In the genomic region with DNA sequence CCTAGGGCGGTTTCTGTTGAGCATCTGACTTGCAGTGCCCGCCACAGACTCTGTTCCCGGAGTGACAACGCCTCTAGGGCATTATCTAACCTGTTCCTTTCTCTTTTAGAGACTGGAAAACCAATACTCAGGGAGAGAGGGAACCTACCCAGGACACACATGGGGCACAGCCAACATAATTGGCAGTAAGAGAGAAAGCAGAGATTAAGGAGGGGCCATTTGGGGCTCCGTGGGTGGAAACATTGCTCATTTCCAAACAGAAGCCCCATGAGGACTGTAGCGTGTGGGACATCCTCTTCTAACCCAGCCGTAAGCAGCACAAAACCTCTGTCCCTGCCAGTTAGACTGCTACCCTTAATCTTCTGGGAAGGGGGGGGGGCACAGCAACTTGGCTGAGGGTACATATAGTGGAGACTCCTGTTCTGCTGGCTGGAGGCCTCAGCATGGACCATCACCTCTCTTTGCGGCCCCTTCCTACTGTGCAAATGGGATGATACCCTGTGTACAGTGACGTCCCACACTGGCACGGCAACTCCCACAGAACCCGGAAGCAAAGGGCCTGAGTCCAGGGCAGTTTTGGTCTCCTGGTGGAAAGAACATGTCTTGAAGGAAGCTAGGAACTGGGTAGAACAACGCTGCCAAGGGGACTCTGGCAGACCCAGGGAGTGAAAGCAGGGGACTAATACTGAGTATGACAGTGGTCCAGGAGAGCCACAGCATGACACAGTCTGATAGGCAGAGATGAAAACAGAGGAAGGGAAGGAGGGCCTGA, we compare ENCODE assay signal across 17 mouse cellular contexts. TPM values are rescaled to one million over a fixed set of nuclear protein-coding genes. Genes with fewer than 3 reads are reported as not detected.
DNase-seq lines count a peak whose midpoint lies in the region; ATAC-seq lines count a peak whose summit lies in the region.
"Had no signal": no experiment of that assay in that cellular context is flagged by ENCODE, and none has a peak within 500 bp of the region (broad histone marks: within the 10 kb centered on the region; RNA-seq: fewer than 3 reads in every experiment).

No protein-coding gene starts in this region.

- H3K9me3 ChIP-seq in heart, embryonic 15.5 days (replicated peaks) = no peaks in the 10 kb centered on the region
- H3K9me3 ChIP-seq in heart, embryonic 11.5 days (replicated peaks; ENCODE audit: control insufficient read depth, low read length) = no peaks in the 10 kb centered on the region
- H3K9me3 ChIP-seq: forebrain, embryonic 13.5 days; midbrain, embryonic 12.5 days; neural tube, embryonic 15.5 days had no signal

- intact Hi-C loops in left cerebral cortex, postnatal 10 days (cut with DNase I) = no loop called here

- no peak overlapping the region for H3K4me2 ChIP-seq in heart, embryonic 15.5 days
- H3K4me2 ChIP-seq in heart, embryonic 11.5 days = no peak overlapping the region
- H3K4me2 ChIP-seq: forebrain, embryonic 13.5 days; hindbrain, embryonic 14.5 days; midbrain, embryonic 12.5 days; neural tube, embryonic 15.5 days had no signal

- no peaks in the 10 kb centered on the region for H3K36me3 ChIP-seq in heart, embryonic 15.5 days
- no peaks in the 10 kb centered on the region for H3K36me3 ChIP-seq in heart, embryonic 11.5 days (ENCODE audit: control insufficient read depth, insufficient read depth, low read length)
- H3K36me3 ChIP-seq: midbrain, embryonic 12.5 days had no signal

- H3K4me3 ChIP-seq in heart, embryonic 15.5 days = no peak overlapping the region
- no peak overlapping the region for H3K4me3 ChIP-seq in heart, embryonic 11.5 days (ENCODE audit: low read depth, low read length)
- H3K4me3 ChIP-seq: forebrain, embryonic 13.5 days; midbrain, embryonic 12.5 days; neural tube, embryonic 15.5 days had no signal

- peak; percentile 2; the same call in 1 of the 2 replicates for ATAC-seq in frontal cortex, adult (ENCODE audit: low TSS enrichment)
- ATAC-seq in heart, embryonic 15.5 days (replicated peaks; ENCODE audit: insufficient number of reproducible peaks, insufficient read depth, low FRiP score, low read depth) = no peak
- no peak for ATAC-seq in heart, embryonic 11.5 days (replicated peaks; ENCODE audit: insufficient number of reproducible peaks, low FRiP score, low TSS enrichment)
- ATAC-seq: forebrain, embryonic 13.5 days; intestine, postnatal 0 days had no signal

- no peak overlapping the region for H3K9ac ChIP-seq in heart, embryonic 15.5 days
- H3K9ac ChIP-seq in heart, embryonic 11.5 days (ENCODE audit: low read depth, low read length) = no peak overlapping the region
- H3K9ac ChIP-seq: forebrain, embryonic 13.5 days; hindbrain, embryonic 14.5 days; midbrain, embryonic 12.5 days; neural tube, embryonic 15.5 days had no signal

- DNase-seq in adrenal gland, adult 2 months = peak; percentile 20
- DNase-seq in adrenal gland, postnatal 4 days (ENCODE audit: low spot score in 2 of 2) = no peak
- no peak for DNase-seq in frontal cortex, postnatal 14 days (ENCODE audit: low spot score in 2 of 2)
- DNase-seq in left cerebral cortex, postnatal 10 days (ENCODE audit: extremely low spot score in 1 of 2, low spot score in 2 of 2) = no peak
- DNase-seq in kidney, adult 18-20 months = no peak
- DNase-seq: kidney, postnatal 14 days; liver; lung, adult 18-20 months; lung, postnatal 4 days had no signal

- H3K4me1 ChIP-seq in heart, embryonic 15.5 days (replicated peaks) = peaks cover 24% of the 10 kb centered on the region
- H3K4me1 ChIP-seq in heart, embryonic 11.5 days (ENCODE audit: control insufficient read depth, insufficient read depth, low read length) = no peaks in the 10 kb centered on the region

- H3K27me3 ChIP-seq in heart, embryonic 15.5 days = no peaks in the 10 kb centered on the region
- no peaks in the 10 kb centered on the region for H3K27me3 ChIP-seq in heart, embryonic 11.5 days (ENCODE audit: control insufficient read depth, insufficient read depth, low read length)
- H3K27me3 ChIP-seq: forebrain, embryonic 13.5 days; midbrain, embryonic 12.5 days; neural tube, embryonic 15.5 days had no signal

- peak overlapping the region; percentile 29 for H3K27ac ChIP-seq in heart, embryonic 15.5 days
- no peak overlapping the region for H3K27ac ChIP-seq in heart, embryonic 11.5 days (ENCODE audit: low read depth, low read length)
- H3K27ac ChIP-seq: forebrain, embryonic 13.5 days; hindbrain, embryonic 14.5 days; midbrain, embryonic 12.5 days; neural tube, embryonic 15.5 days had no signal

- 82% methylated on average over 12 of the region's 12 CpGs for WGBS in heart, embryonic 15.5 days
- WGBS in heart, embryonic 11.5 days (ENCODE audit: insufficient replicate concordance) = 82% methylated on average over 12 of the region's 12 CpGs

RNA-seq across cellular contexts. Expression of gene Angptl2, which starts 59.0 kb away (rescaled TPM):
- total RNA-seq in adrenal gland, adult 2 months (2021) = 10 to 100 TPM; 24.0 to 48.3 TPM
- 32.5 and 35.7 TPM in 2 replicates for polyA plus RNA-seq in adrenal gland, adult 2 months (2012; rRNA removed)
- total RNA-seq in adrenal gland, postnatal 4 days (2021) = 10 to 100 TPM; 41.9 to 51.7 TPM
- polyA plus RNA-seq in heart, embryonic 15.5 days (2015; fragmentation: Nextera tagmentation; extraction: Ambion mirVana) = 59.1 and 77.0 TPM in 2 replicates
- polyA plus RNA-seq in heart, embryonic 11.5 days (2014; fragmentation: Nextera tagmentation; extraction: Ambion mirVana) = 34.3 and 47.8 TPM in 2 replicates
- total RNA-seq in left cerebral cortex, postnatal 10 days (2021) = 1 to 10 TPM; 4.4 to 4.5 TPM

Comparison
In these comparisons a context has a peak if more than half of its experiments do, and no peak if none do; other contexts are left out.
1. RNA of gene Angptl2, which starts 59.0 kb away (total RNA-seq): 41.9 to 51.7 TPM in adrenal gland, postnatal 4 days and 24.0 to 48.3 TPM in adrenal gland, adult 2 months; 4.4 to 4.5 TPM in left cerebral cortex, postnatal 10 days; every median in the first group is over 4 times any median in the second.